Mouse (Mus musculus): ENCODE data around the gene Nek7.

The Nek7 gene

DNA sequence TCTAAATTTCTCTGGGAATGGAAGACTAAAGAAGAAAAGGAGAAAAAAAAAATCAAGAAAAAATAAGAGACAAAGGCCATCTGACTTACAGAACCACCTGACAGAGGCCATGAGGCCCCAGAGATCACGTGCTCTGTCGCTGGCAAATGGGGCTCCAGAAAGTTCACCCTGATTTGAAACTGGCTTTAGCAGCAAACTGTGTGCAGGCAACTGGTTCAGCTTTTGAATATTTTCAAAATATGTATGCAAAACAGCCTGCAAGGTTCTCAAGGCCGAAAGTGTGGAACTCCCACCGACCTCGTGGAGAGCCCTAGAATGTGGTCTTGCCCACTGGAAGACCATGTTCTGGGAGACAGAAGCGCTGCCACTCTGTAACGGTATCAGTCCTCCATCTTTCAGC lies 11.6 kb downstream of the Nek7 start:
- DNase-seq (ENCODE audit: low spot score in 2 of 2): no peak

DNA sequence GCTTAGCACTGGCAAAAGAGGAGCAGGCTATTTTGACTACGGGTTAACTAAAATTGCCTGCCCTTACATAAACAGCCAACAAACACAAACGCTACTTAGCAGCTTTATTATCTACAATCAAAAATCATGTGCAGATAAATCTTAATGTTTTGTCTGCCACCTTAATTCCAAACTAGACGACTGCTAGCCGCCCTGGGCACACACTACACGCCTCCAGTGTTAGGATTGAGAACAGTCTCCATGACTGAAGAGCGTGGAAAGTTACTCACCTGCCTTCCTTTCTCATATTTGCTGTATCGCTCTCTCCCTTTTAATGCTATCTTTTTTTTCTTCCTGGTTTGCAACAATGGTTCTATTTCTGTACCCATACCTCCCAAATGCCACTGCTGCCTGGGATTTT lies 12.1 kb downstream of the Nek7 start:
- no peak for DNase-seq (ENCODE audit: low spot score in 2 of 2)

DNA sequence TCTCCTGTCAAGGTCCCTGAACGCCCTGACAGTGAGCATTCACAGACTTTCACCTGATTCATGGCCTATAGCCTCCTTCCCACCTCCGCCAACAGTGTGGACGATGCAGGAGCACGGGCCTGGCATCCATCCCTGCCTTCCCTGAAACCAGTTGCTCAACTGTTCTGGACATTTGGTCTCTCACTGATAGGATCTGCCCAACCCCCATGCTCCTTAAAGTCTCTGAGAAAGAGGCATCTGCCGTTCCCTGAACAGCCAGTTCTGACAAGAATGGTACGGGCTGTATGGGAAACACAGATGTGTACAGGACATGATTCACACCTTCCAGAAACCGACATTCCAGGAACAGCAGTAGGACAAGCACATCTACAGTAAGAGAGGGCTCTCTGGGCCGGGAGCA lies 13.2 kb downstream of the Nek7 start:
- DNase-seq (ENCODE audit: low spot score in 2 of 2): no peak

DNA sequence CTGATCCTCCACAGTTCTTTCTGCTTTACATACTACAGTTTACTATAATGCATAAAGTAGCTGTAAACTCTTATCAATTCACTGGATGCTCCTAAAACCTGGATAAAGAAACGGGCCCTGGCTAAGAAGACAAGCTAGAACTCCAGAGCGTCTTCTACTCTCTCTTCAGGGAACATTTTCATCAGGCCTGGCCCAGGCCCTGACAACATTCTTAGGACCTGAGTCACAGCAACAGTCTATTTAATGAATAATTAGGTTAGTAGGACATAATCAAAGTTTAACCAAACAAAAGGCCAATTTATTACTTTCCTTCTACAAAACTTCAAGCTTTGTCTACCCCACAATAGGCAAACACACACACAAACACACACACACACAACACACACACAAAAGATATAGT lies 15.2 kb downstream of the Nek7 start:
- no peak for DNase-seq (ENCODE audit: low spot score in 2 of 2)

DNA sequence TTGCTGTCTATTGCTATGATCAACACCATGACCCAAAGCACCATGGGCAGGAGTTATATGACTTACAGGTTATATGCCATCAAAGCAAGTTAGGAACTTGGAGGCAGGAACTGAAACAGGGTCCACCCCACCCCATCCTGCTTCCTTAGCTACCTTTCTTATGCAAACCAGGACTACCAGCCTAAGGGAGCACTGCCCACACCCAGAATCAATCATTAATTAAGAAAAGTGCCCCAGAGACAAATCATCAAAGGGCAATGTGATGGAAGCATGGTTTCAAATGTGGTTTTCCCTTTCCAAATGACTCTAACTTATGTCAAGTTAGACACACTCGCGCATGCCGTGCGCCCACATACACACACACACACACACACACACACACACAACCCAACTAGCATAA lies 16.0 kb downstream of the Nek7 start:
- no peak for DNase-seq (ENCODE audit: low spot score in 2 of 2)

DNA sequence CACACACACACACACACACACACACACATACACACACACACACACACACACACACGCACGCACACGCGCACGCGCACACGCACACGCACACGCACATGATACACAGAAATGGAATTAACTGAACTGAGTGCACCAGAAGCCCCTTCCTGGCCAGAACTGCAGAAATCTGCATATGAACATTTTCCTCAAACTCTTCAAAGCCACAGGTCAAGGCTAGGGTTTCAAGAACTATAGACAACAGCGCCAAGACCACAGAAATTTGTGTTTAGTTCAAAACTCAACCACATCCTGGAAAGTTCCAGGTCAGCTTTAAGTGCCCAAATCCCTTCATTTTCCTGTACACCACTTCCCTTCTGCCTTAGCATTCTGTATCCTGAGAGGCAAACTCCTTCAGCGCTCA lies 21.9 kb downstream of the Nek7 start:
- no peak for DNase-seq (ENCODE audit: low spot score in 2 of 2)

DNA sequence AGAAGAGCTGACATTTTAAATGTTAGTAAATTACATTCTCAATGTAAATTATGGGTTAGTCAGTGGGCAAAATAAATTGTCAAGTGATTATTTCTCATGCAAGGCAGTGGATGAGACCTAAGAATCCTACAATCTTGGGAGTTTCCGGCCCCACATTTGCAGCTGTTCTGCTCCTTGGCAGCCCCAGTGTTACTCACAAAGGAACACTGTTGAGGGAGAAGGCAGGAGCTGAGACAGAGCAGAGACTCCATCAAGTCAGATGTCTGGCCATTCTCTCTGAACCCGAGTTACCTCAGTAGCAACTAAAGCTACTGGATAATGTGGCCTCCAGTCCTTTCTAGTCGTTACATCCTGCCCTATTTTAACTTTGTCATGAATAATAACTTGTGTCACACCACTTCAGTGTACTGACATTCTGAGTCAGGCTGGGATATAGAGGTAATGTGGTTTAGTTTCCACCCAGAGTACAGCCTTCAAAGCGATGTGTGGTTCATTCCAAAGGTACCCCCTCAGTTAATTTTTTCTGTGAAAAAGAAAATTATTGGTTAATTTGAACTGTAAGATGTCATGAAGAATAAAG lies 23.7 kb downstream of the Nek7 start:
- no peak for DNase-seq (ENCODE audit: low spot score in 2 of 2)

DNA sequence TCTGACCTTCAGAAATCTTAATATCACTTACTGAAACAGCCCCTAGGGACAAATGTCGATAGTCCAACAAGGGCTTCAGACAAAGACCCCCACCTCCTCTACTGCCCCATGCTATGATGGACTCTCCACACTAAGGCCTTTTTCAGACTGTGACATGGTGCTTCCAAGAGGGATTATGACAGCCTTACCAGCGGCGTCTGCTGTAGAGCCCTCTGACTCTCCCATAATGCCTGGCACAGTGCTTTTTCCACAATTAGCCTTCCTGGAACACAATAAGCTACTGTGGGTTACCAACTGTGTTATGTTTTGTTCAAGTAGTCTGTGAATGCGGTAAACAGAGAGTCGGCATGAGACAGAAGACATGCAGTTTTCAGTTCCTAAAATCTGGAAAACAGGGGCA lies 25.0 kb downstream of the Nek7 start:
- no peak for DNase-seq (ENCODE audit: low spot score in 2 of 2)

DNA sequence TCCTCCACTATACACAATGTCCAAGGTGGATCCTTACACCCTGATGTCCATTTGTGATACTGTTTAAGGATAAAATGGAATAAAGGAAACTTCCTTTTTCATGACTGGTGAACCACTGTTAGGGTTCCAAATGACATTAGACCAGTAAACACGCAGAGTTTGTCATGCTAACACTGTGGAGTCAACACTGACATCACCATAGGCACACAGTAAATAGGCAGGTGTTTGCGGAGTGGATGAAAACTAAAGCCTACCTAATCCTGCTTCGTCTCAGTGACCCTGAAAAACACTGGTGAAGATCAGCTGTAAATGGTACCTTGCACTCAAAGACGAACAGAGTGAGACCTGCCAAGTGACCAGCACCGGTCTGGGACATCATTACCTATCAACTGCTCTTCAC lies 26.0 kb downstream of the Nek7 start:
- DNase-seq (ENCODE audit: low spot score in 2 of 2): no peak

DNA sequence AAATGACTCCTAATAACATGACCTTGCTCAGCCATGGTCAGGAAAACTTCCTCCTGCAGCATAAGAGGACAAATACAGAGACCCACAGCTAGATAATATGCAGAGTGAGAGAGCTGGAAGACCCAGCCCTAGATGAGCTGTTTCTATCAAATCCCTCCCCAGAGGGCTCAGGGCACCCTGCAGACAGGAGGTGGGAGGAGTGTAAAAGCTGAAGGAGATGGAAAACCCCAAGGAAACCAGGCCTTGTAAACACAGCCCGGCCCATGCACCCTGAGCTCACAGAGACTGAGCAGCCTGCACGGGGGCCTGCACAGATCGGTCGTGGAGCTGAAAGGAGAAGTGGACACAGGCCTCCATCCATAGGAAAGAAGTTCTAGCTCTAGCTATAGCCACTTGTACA lies 27.5 kb downstream of the Nek7 start:
- no peak for DNase-seq (ENCODE audit: low spot score in 2 of 2)

DNA sequence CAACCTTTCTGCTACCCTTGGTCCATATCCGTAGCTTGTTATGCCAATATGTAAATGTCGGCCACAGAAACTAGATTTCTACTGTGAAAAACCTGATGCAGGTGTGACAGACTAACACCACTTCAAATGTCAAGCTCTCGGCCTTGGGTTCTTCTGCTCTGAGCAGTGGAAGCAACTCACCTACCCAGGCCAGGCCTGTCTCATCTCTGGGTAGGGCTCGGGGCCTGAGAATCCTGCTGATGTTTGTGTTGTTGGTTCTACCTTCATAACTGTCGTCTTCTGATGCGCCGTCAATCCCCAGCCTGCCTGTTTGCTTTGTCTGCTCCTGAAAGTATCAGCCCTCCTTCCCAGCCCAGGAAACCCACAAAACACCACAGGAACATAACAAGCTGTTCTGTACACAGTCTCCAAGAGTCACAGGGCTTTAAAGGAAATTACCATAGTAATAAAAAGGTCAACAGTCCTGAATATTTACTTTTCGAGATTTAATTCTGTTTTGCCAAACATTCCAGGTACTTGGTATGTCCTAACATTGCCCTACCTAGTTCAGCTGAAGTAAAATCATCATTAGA lies 29.4 kb downstream of the Nek7 start:
- DNase-seq (ENCODE audit: low spot score in 2 of 2): no peak

DNA sequence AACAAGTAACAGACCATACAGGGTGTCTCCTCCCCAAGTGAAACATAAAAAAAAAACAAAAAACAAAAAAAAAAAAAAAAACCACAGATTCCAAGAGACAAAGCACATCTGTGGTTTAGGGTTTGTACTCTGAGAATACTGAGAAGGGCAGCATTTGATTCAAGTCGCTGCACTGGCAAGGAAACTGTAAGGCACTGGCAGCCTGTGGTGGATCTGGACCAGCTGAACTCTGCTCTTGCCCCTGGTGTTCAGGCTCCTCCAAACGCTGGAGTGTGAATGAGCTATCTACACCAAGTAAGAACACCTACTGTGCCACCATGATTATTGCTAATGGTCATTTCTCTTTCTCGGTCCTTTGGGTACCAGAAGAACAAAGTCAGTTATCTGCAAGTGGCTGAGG lies 30.8 kb downstream of the Nek7 start:
- DNase-seq (ENCODE audit: low spot score in 2 of 2): no peak

DNA sequence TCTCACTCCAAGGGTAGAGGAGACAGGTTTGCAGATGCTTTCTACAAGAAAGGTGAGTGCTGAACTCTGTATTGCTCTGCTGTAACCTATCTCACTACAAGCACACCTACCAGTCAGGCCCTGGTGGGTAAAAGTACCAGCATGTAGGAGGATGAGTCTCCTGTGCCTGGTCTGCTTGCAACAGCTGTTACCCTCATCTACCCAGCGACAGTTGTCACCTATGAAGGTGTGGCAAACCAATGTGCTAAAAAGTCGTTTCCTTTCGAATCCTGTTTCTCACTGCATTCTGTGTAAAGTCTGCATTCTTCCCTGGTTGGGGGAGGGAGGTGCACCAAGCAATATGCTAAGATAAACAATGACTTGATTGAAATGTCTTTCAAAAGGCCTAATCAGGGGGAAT lies 32.1 kb downstream of the Nek7 start:
- no peak for DNase-seq (ENCODE audit: low spot score in 2 of 2)

DNA sequence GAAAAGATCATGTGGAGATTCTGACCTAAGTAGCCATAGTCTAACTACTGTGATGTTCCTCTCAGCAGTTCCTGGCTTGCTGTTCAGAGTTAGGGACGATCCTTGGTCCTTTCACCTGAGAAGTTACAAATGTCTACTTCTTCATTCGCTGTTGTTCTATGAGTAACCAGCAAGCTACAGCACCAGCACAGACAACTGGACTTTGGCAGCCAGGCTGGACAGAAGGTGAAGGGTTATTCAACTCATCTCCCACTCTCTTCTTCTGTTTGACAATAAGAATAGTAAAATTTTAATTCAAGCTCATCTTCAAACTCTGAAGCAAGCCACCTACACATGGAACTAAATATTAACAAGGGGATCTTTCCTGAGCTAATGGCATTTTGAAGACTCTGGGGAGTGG lies 33.0 kb downstream of the Nek7 start:
- no peak for DNase-seq (ENCODE audit: low spot score in 2 of 2)

DNA sequence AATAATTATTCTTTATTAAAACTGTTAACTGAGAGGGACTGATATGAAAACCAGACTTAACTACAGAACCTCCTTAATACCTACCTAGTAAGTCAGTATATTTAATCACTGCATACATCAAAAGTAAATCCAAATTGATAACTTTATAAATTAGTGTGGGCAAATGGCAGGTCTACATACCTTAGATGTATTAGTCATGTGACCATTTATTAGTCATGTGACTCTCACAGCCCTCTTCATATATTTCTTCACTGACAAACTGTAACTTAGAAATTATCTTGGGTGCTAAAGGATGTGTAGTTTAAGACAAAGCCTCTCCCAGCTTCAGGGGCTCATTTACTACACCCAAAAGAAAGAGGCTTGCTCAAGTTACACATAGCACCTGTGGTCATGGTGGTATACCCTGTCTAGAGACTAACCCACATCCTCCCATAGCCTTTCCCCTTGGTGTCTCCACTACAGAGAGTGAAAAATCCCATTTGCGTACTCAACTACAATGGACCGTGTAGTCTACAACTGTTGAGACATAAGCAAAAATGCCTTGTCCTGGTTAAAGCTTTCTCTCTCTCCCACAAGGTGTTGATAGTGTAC lies 35.4 kb downstream of the Nek7 start:
- no peak for DNase-seq (ENCODE audit: low spot score in 2 of 2)

DNA sequence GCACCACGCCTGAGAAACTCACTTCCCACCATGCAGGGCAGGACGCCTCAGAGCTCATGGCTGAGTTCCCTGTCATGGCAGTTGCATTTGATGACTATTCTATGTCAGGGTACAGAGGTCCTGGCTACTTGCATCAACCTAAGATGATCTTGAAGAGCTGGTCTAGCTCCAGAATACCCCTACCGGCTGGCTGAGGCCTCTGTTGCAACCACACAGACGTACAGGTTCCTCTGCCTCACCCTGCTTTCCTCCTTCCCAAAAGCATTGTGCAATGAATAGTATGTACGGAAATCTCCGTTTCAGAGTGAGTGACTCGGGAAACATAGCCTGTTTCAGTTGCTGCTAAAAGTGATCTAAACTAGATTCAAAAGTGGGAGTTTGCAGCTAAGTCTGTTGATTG lies 37.7 kb downstream of the Nek7 start:
- no peak for DNase-seq (ENCODE audit: low spot score in 2 of 2)

DNA sequence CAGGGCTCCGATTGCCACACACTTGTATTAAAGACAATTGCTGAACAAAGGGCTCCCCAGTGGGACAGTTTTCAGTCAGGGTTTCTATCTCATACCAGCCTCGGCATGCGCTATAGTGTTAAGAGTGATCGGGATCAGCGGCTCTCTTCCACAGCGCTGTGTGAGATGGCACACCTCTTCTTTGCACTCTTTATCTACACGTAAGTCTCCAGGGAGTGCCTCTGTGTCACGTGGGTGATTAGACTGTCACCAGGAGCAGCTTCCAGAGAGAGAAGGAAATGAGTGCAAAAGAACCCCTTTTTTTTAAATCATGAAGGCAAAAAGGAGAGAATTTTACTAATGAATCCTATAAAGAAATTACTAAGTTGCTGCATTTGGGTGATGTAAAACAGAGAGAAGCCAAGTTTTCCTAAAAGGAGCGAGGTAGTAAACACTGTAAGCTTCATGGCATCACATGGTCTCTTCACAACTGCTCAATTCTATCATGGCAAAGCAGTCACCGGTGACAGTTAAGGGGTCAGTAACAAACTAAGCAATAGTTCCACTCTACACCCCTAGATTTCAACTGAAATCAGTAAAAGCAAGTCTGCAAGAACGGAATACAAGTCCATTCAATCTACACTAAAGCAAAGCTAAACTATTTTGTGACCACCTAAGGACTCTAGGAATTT lies 40.0 kb downstream of the Nek7 start:
- DNase-seq (ENCODE audit: low spot score in 2 of 2): no peak

DNA sequence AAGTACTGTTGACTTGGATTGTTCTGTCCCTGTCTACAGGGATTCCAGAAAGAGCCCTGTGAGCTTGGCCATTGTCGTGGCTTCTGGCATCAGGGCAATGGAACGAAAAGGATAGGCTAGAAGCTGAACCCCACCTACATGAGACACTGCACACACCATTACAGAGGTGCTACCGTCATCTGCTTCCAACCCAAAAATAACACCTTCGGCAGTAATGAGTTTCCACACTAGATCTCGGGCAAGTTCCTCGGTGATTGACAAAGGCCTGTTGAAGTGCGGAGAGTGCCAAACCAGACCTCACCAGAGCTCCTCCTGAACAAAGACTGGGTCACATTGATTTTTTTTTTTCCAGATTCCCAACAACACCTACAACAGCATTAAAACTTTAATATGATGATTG lies 40.7 kb downstream of the Nek7 start:
- DNase-seq (ENCODE audit: low spot score in 2 of 2): no peak

DNA sequence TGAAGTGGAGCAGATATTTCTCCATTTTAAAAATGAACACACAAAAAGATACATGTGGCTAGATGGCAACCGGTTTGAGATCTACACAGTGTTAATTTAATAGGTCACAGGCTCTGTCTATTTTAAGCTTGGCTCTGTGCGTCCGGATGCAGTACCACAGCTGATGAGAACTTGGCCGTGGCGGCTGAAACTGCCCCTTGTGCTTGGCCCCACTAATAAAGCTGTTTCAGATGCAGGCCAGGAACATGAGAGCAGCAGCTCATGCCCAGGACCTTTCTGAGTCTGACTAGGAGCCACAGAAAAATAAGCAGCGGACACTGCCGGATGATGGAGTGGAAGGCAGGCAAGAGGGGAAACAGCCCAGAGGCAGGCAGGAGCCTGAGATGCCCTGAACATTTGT lies 43.1 kb downstream of the Nek7 start:
- peak in 1 of 2 experiments; percentile 30 for DNase-seq (ENCODE audit: low spot score in 2 of 2)

DNA sequence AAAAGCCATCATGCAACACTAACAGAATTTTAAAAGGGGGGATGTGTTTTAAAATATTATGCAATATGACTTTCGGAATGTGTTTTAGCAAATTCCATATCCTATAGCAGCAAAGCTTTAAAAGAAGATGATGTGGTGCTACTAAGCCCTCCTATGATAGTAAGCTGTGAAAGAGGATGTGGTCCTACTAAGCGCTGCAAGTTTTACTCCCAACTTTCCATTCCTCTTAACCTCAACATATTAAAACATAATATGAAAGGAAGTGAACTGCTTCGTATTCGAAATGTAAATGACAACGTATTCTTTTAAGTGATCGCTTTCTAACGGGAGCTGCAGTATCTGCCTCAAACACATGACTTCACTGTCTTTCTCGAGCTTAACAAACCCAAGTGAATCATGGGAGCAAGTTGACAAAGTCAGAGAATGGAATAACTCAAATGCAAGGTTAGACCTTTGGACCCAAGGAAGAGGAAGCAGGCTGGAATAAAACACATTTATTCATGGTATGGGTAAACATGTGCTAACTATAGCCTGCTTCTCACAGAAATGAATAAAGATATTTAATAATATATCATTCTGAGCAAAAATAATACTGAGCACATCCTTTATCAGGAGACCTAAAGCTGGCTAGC lies 43.8 kb downstream of the Nek7 start:
- DNase-seq (ENCODE audit: low spot score in 2 of 2): no peak

DNA sequence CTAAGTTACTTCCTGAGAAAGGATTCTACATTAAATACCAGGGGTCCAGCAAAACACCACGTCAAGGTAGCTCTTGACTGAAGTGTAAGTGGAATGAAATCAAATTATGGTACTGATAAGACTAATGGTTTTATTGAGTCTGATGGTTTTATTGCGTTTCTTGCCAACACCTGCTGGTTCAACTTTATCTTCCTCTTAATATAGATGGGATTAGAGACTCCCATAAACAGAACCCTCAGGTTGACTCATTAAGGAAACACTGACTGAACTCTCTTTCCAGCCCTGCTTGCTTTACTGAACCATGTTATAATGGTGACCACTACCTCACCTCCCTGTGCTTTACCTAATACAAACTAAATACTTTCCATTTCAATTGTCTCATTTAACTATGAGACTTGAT lies 44.3 kb downstream of the Nek7 start:
- no peak for DNase-seq (ENCODE audit: low spot score in 2 of 2)

DNA sequence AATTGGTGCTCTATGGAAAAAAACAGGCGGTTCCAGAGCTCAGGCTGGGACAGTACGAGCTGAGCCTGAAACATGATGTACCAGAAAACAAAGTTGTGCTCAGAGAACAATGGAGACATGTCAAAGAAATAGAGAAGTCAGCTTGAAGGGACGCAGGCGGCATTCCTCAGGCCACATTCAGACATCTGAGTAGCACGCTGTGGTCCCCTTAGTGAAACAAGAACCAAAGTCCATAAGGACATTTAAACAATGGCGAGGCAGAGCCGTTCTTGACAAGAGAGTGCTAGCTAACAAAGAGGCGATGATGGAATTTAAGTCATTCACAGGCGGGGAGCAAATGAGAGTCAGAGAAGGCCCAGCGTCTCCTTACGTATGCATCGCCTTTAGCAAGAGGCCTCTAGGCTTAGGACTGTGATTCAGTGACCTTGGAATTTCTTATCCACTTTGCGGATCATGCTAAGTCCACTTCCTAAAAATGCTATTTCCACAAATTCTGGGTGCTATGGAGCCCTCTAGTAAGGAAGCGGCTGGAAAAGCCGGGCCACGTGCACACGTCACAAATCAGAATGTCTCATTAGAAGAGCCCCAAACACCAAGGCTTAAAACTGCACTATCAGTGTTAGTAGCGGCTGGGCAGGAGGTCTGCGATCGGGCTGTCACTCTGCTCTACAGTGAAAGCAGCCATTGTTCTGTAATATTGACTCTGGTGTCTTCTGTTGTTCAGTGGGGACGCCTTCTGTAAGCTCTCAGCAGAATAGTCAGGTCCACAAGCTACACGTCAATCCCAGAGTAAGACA lies 48.2 kb downstream of the Nek7 start:
- DNase-seq (ENCODE audit: low spot score in 2 of 2): no peak
